Mouse (Mus musculus) hindbrain, embryonic 15.5 days (tissue): ENCODE measurements around the gene Vcan. TPM values are rescaled to one million over a fixed set of nuclear protein-coding genes. Genes with fewer than 3 reads are reported as not detected.

Experiments
- ATAC-seq: fragments of 200-750 bp; cut with Nextera tagmentation; 2 replicates; pipeline ENCODE4 v1.8.0; 2017; ENCODE audit warnings: low read depth, moderate number of reproducible peaks, moderate TSS enrichment; ENCODE audit not compliant: low FRiP score
- H3K27ac ChIP-seq: fragments of 300-500 bp; sonication (generic); replicated peaks from 2 replicates; pipeline ENCODE4 v1.5.1; 2015; ENCODE audit warnings: mild to moderate bottlenecking, inconsistent platforms
- H3K27me3 ChIP-seq: fragments of 300-500 bp; sonication (generic); 2 replicates; pipeline ENCODE4 v1.6.1; 2015; ENCODE audit warnings: control low read depth, inconsistent platforms
- H3K36me3 ChIP-seq: fragments of 300-500 bp; sonication (generic); 2 replicates; pipeline ENCODE4 v1.6.1; 2015; ENCODE audit warnings: control low read depth, inconsistent platforms
- H3K4me1 ChIP-seq: fragments of 300-500 bp; sonication (generic); replicated peaks from 2 replicates; pipeline ENCODE4 v1.6.1; 2015; ENCODE audit warnings: control low read depth, inconsistent platforms
- H3K4me2 ChIP-seq: fragments of 300-500 bp; sonication (generic); 2 replicates; pipeline ENCODE4 v1.6.1; 2015; ENCODE audit warnings: moderate library complexity, mild to moderate bottlenecking, inconsistent platforms
- H3K4me3 ChIP-seq: fragments of 300-500 bp; sonication (generic); 2 replicates; pipeline ENCODE4 v1.5.1; 2015; ENCODE audit warnings: mild to moderate bottlenecking, inconsistent platforms
- H3K9ac ChIP-seq: fragments of 300-500 bp; sonication (generic); 2 replicates; pipeline ENCODE4 v1.6.1; 2015; ENCODE audit warnings: inconsistent platforms
- H3K9me3 ChIP-seq: fragments of 300-500 bp; sonication (generic); 2 replicates; pipeline ENCODE4 v1.6.1; 2016; ENCODE audit warnings: control low read depth, inconsistent platforms
- WGBS: fragments of 180-500 bp; shearing (Covaris S2); methylation state at CpG from one replicate; pipeline ENCODE4 v1.1.7; 2015; 5-methylcytosine and 5-hydroxymethylcytosine counted together
- polyA plus RNA-seq: library from polyadenylated mRNA; unstranded; fragments of >200 nt; fragmentation: Nextera tagmentation; extraction: Ambion mirVana; gene quantifications from 2 replicates; pipeline ENCODE4 v1.2.1, GENCODE M21; 2015

The Vcan gene
- polyA plus RNA-seq, 1 experiment from 2014 or later: 29.3 TPM

GRCm38 (mm10) chr13:89743201-89743600 is 892 bp upstream of the Vcan start:
- ATAC-seq: no peak
- WGBS: 7% methylated on average over 8 of the region's 8 CpGs
- Histone ChIP-seq H3K36me3 (no peaks in the 10 kb centered on the region), H3K4me2 (peak overlapping the region; percentile 87), H3K9ac (peak overlapping the region; percentile 70; the same call in 1 of the 2 replicates), H3K27me3 (no peaks in the 10 kb centered on the region), H3K9me3 (no peaks in the 10 kb centered on the region), H3K4me1 (peaks cover 24% of the 10 kb centered on the region), H3K4me3 (peak overlapping the region; percentile 66), H3K27ac (no peak overlapping the region)

- Histone ChIP-seq H3K4me2 (peak overlapping the region; percentile 87), H3K9me3 (no peaks in the 10 kb centered on the region), H3K9ac (peak overlapping the region; percentile 70), H3K27me3 (no peaks in the 10 kb centered on the region), H3K4me1 (peaks cover 24% of the 10 kb centered on the region), H3K27ac (peak overlapping the region; percentile 85), H3K4me3 (peak overlapping the region; percentile 66), H3K36me3 (no peaks in the 10 kb centered on the region)
- peak; percentile 47; the same call in 1 of the 2 replicates for ATAC-seq
- under 1% methylated on average over 15 of the region's 15 CpGs for WGBS
These were observed 434 bp upstream of the Vcan start for GRCm38 (mm10) chr13:89742686-89743200.

GRCm38 (mm10) chr13:89741116-89741551 is 1.2 kb downstream of the Vcan start:
- Histone ChIP-seq H3K36me3 (no peaks in the 10 kb centered on the region), H3K27ac (peak overlapping the region; percentile 85), H3K9me3 (no peaks in the 10 kb centered on the region), H3K4me1 (peaks cover 24% of the 10 kb centered on the region), H3K9ac (peak overlapping the region; percentile 70), H3K4me3 (peak overlapping the region; percentile 66), H3K4me2 (peak overlapping the region; percentile 87), H3K27me3 (no peaks in the 10 kb centered on the region)
- ATAC-seq: peak; percentile 58; the same call in 1 of the 2 replicates
- WGBS: 0% methylated on average over 14 of the region's 14 CpGs

- peak overlapping the region; percentile 70 for H3K9ac ChIP-seq
- peak overlapping the region; percentile 85 for H3K27ac ChIP-seq
- peak overlapping the region; percentile 66 for H3K4me3 ChIP-seq
- WGBS: under 1% methylated on average over 33 of the region's 33 CpGs
- no peaks in the 10 kb centered on the region for H3K9me3 ChIP-seq
- H3K4me1 ChIP-seq: peaks cover 24% of the 10 kb centered on the region
- no peaks in the 10 kb centered on the region for H3K27me3 ChIP-seq
- peak overlapping the region; percentile 87 for H3K4me2 ChIP-seq
- no peaks in the 10 kb centered on the region for H3K36me3 ChIP-seq
- peak; percentile 91 for ATAC-seq
These were observed 1.8 kb downstream of the Vcan start for GRCm38 (mm10) chr13:89740243-89741115.

- no peaks in the 10 kb centered on the region for H3K27me3 ChIP-seq
- peak overlapping the region; percentile 58 for H3K9ac ChIP-seq
- 0 out of 2 replicates have a peak, but pooled peaks have one; percentile 28 for ATAC-seq
- WGBS: under 1% methylated on average over 24 of the region's 24 CpGs
- peak overlapping the region; percentile 85 for H3K27ac ChIP-seq
- H3K36me3 ChIP-seq: no peaks in the 10 kb centered on the region
- H3K4me3 ChIP-seq: peak overlapping the region; percentile 66
- peaks cover 24% of the 10 kb centered on the region for H3K4me1 ChIP-seq
- peak overlapping the region; percentile 87 for H3K4me2 ChIP-seq
- no peaks in the 10 kb centered on the region for H3K9me3 ChIP-seq
These were observed 2.5 kb downstream of the Vcan start for GRCm38 (mm10) chr13:89739696-89740242.

GRCm38 (mm10) chr13:89738776-89739695 is 3.3 kb downstream of the Vcan start:
- peak; percentile 42 for ATAC-seq
- WGBS: 2% methylated on average over 31 of the region's 31 CpGs
- Histone ChIP-seq H3K27me3 (no peaks in the 10 kb centered on the region), H3K36me3 (no peaks in the 10 kb centered on the region), H3K4me1 (peaks cover 24% of the 10 kb centered on the region), H3K27ac (peak overlapping the region; percentile 85), H3K4me3 (peak overlapping the region; percentile 66), H3K4me2 (peak overlapping the region; percentile 87), H3K9ac (peak overlapping the region; percentile 58), H3K9me3 (no peaks in the 10 kb centered on the region)

- WGBS: 39% methylated on average over 2 of the region's 2 CpGs
- Histone ChIP-seq H3K36me3 (no peaks in the 10 kb centered on the region), H3K27me3 (no peaks in the 10 kb centered on the region), H3K4me3 (peak overlapping the region; percentile 66; the same call in 1 of the 2 replicates), H3K4me1 (peaks cover 24% of the 10 kb centered on the region), H3K27ac (no peak overlapping the region), H3K4me2 (peak overlapping the region; percentile 87), H3K9me3 (no peaks in the 10 kb centered on the region), H3K9ac (no peak overlapping the region)
- ATAC-seq: no peak
These were observed 4.0 kb downstream of the Vcan start for GRCm38 (mm10) chr13:89738275-89738674.

GRCm38 (mm10) chr13:89735111-89735510 is 7.2 kb downstream of the Vcan start:
- no peak overlapping the region for H3K4me2 ChIP-seq
- H3K27me3 ChIP-seq: no peaks in the 10 kb centered on the region
- no peak overlapping the region for H3K27ac ChIP-seq
- H3K9me3 ChIP-seq: no peaks in the 10 kb centered on the region
- no peak overlapping the region for H3K4me3 ChIP-seq
- H3K9ac ChIP-seq: no peak overlapping the region
- H3K4me1 ChIP-seq: peaks cover 8% of the 10 kb centered on the region; the same call in 1 of the 2 replicates
- no peak for ATAC-seq
- 63% methylated on average over 5 of the region's 5 CpGs for WGBS
- H3K36me3 ChIP-seq: no peaks in the 10 kb centered on the region

GRCm38 (mm10) chr13:89726492-89726891 is 15.8 kb downstream of the Vcan start:
- H3K36me3 ChIP-seq: peaks cover 10% of the 10 kb centered on the region
- H3K27me3 ChIP-seq: no peaks in the 10 kb centered on the region
- H3K4me2 ChIP-seq: no peak overlapping the region
- no peak overlapping the region for H3K27ac ChIP-seq
- no peak overlapping the region for H3K4me3 ChIP-seq
- H3K9me3 ChIP-seq: no peaks in the 10 kb centered on the region
- H3K9ac ChIP-seq: no peak overlapping the region
- 82% methylated on average over 2 of the region's 2 CpGs for WGBS
- H3K4me1 ChIP-seq: no peaks in the 10 kb centered on the region
- no peak for ATAC-seq

GRCm38 (mm10) chr13:89720497-89720896 is 21.8 kb downstream of the Vcan start:
- Histone ChIP-seq H3K36me3 (peaks cover 10% of the 10 kb centered on the region), H3K4me2 (no peak overlapping the region), H3K27ac (no peak overlapping the region), H3K9me3 (no peaks in the 10 kb centered on the region), H3K27me3 (no peaks in the 10 kb centered on the region), H3K4me3 (no peak overlapping the region), H3K4me1 (no peaks in the 10 kb centered on the region), H3K9ac (no peak overlapping the region)
- no peak for ATAC-seq
- 65% methylated on average over 3 of the region's 3 CpGs for WGBS

GRCm38 (mm10) chr13:89709497-89710201 is 32.7 kb downstream of the Vcan start:
- Histone ChIP-seq H3K27ac (no peak overlapping the region), H3K4me2 (no peak overlapping the region), H3K4me1 (no peaks in the 10 kb centered on the region), H3K36me3 (peaks cover 10% of the 10 kb centered on the region), H3K27me3 (no peaks in the 10 kb centered on the region), H3K4me3 (no peak overlapping the region), H3K9me3 (no peaks in the 10 kb centered on the region), H3K9ac (no peak overlapping the region)
- ATAC-seq: no peak
- WGBS: 92% methylated on average over 4 of the region's 4 CpGs
